Mouse (Mus musculus) activated CD4-positive, CD25-positive, alpha-beta regulatory T cell, adult 4 months (primary cell): ENCODE results near the gene Flt3l. TPM values are rescaled to one million over a fixed set of nuclear protein-coding genes. Genes with fewer than 3 reads are reported as not detected.
"Not testable (repeated sequence)": the region's sequence is repeated elsewhere in the genome, so short reads cannot be mapped to it uniquely, and the experiment has no call there.

Experiments
- ATAC-seq: one replicate; pipeline ENCODE4 v1.8.0; 2017
- polyA plus RNA-seq, 2 experiments: library from polyadenylated mRNA; unstranded; fragments of 100-300 nt; shearing (Covaris generic); gene quantifications; one replicate each; pipeline ENCODE4 v1.2.1; 2017

Flt3l gene
- polyA plus RNA-seq, 2 experiments from 2014 or later, result 118 to 125 TPM

- ATAC-seq, result no peak
Measured at GRCm38 (mm10) chr7:45122561-45123185, 13.6 kb downstream of the Flt3l start.

- ATAC-seq, result no peak
Measured at GRCm38 (mm10) chr7:45121966-45122365, 14.3 kb downstream of the Flt3l start.

- peak; percentile 68 for ATAC-seq
Measured at GRCm38 (mm10) chr7:45121404-45121803, 14.8 kb downstream of the Flt3l start.

GRCm38 (mm10) chr7:45119780-45120709 lies 16.2 kb downstream of the Flt3l start:
- ATAC-seq, result peak; percentile 8

GRCm38 (mm10) chr7:45118336-45118735 lies 17.9 kb downstream of the Flt3l start:
- no peak for ATAC-seq

- ATAC-seq, result no peak
Measured at GRCm38 (mm10) chr7:45117566-45117965, 18.7 kb downstream of the Flt3l start.

- no peak for ATAC-seq
Measured at GRCm38 (mm10) chr7:45113476-45113875, 22.8 kb downstream of the Flt3l start.

- no peak for ATAC-seq
Measured at GRCm38 (mm10) chr7:45112529-45112928, 23.7 kb downstream of the Flt3l start.

- ATAC-seq, result no peak
Measured at GRCm38 (mm10) chr7:45111940-45112339, 24.3 kb downstream of the Flt3l start.

GRCm38 (mm10) chr7:45110089-45110488 lies 26.1 kb downstream of the Flt3l start:
- not testable (repeated sequence) for ATAC-seq

GRCm38 (mm10) chr7:45107052-45107645 lies 29.1 kb downstream of the Flt3l start:
- ATAC-seq, result no peak

- no peak for ATAC-seq
Measured at GRCm38 (mm10) chr7:45106441-45106840, 29.8 kb downstream of the Flt3l start.

GRCm38 (mm10) chr7:45105491-45105890 lies 30.7 kb downstream of the Flt3l start:
- ATAC-seq, result no peak

GRCm38 (mm10) chr7:45104941-45105340 lies 31.3 kb downstream of the Flt3l start:
- no peak for ATAC-seq

GRCm38 (mm10) chr7:45103652-45104180 lies 32.5 kb downstream of the Flt3l start, which contains the start of gene Fcgrt:
Gene Fcgrt, minus strand, starts transcription at chr7:45103851.
- no peak for ATAC-seq

GRCm38 (mm10) chr7:45102940-45103585 lies 33.2 kb downstream of the Flt3l start:
- no peak for ATAC-seq

GRCm38 (mm10) chr7:45102441-45102840 lies 33.8 kb downstream of the Flt3l start:
- ATAC-seq, result no peak

GRCm38 (mm10) chr7:45100046-45100445 lies 36.2 kb downstream of the Flt3l start:
- no peak for ATAC-seq

GRCm38 (mm10) chr7:45098541-45099240 lies 37.5 kb downstream of the Flt3l start:
- ATAC-seq, result no peak

- no peak for ATAC-seq
Measured at GRCm38 (mm10) chr7:45097479-45097878, 38.8 kb downstream of the Flt3l start.

- not testable (repeated sequence) for ATAC-seq
Measured at GRCm38 (mm10) chr7:45095965-45096364, 40.3 kb downstream of the Flt3l start.

- no peak for ATAC-seq
Measured at GRCm38 (mm10) chr7:45095367-45095766, 40.9 kb downstream of the Flt3l start.
